Mouse (Mus musculus): ENCODE measurements at regions not wholly inside any gene's neighbourhood (a gene's known extent, or its start where the extent isn't known, plus 50 kb on each side); places are given as distances from the start of the nearest gene placed in this dataset.

- no peak for DNase-seq (ENCODE audit: low read depth, low spot score)
These were observed 108.7 kb downstream of the 2410131K14Rik start for GRCm38 (mm10) chr5:118353689-118354088.

DNA sequence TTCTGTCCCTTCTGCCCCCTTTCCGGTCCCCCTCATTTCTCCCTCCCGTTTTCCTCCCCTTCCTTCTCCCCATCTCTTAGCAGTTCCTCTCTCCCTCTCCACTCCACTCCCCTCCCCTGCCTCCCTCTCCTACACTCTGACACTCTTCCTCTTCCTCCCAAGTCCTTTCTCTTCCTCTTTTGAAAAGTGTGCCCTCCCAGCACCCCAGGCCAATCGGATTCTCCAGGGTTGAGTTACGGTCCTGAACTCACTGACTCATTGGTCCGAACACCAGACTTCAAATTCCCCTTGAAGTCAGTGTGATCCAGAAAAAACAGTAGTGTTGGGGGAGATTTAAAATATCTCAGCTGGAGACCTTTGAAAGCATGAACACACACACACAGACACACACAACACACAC lies 109.1 kb downstream of the 2410131K14Rik start:
- no peak for DNase-seq (ENCODE audit: low read depth, low spot score)

DNA sequence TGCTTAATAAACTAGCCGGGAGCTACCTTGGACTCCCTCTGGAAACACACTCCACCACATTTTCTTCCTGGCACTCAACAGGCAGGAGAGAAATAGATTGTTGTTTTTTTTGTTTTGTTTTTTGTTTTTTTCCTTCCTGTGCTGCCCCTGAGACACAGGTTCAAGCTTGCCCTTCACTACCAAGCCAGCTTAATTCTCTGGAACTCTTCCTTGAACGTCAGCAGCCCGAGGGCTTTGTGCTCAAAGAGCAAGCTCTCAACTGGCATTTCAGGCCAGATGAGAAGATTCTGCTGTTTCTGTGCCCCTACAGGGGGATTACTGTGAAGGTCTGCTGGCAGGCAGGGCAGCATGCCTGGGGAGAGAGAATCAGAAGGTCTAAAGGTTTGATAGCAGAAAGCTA lies 109.8 kb downstream of the 2410131K14Rik start:
- DNase-seq (ENCODE audit: low read depth, low spot score), result no peak

DNA sequence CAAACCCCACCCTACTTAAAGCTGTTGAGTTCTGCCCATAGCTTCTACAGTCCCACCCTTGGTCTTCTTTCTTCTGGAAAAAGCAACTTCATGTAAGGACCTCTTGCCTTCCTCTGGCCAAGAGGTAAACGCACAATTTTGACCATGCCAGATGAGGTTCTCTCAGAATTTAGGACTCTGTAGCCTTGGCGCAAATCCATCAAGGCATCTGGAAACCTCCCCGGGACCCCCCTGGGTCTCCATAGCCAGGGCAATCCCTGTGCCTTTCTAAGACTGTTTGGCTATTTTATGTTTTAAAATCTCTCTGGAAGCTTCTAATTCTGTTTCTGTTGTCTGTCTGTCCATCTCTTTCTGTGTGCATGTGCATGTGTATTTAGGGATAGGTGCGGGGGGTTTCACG lies 110.3 kb downstream of the 2410131K14Rik start:
- DNase-seq (ENCODE audit: low read depth, low spot score), result no peak

GRCm38 (mm10) chr5:118355691-118356337 lies 110.8 kb downstream of the 2410131K14Rik start:
- no peak for DNase-seq (ENCODE audit: low read depth, low spot score)

GRCm38 (mm10) chr5:118359646-118360373 lies 114.8 kb downstream of the 2410131K14Rik start:
- no peak for DNase-seq (ENCODE audit: low read depth, low spot score)

GRCm38 (mm10) chr5:118360374-118361064 lies 115.5 kb downstream of the 2410131K14Rik start:
- no peak for DNase-seq (ENCODE audit: low read depth, low spot score)

DNA sequence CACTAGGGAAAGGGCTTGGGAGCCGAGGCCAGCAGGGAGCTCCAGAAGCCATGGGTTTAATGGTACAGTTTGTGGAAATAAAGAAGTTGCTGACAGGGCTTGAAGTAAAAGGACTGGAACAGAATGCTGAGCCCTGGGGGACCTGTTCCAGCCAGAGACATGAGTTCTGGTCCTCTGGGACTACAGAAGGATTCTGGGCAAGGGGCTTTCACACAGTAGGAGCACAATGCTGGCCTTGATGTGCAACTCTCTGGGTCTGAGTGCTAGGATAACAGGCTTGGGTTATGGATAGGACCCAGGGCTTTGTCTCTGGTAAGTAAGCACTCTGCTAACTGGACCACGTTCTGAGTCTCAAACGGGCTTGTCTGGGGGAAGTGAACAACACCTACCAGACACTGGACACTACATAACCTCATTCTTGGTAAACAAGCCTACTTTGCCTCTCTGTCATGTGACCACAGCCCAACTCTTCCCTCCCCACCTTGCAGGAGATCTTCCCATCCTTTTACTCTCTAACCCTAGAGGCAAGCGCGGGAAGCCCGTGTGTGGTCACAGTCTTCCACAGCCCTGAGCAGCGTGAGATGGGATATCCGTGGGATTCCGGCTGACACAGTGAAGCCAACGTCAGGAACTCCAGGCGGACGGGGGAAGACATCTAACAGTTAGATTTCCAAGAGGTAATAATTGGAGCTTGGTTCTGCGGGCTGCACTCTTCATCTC lies 116.3 kb downstream of the 2410131K14Rik start:
- no peak for DNase-seq (ENCODE audit: low read depth, low spot score)

GRCm38 (mm10) chr5:118361853-118362406 lies 116.9 kb downstream of the 2410131K14Rik start:
- no peak for DNase-seq (ENCODE audit: low read depth, low spot score)

DNA sequence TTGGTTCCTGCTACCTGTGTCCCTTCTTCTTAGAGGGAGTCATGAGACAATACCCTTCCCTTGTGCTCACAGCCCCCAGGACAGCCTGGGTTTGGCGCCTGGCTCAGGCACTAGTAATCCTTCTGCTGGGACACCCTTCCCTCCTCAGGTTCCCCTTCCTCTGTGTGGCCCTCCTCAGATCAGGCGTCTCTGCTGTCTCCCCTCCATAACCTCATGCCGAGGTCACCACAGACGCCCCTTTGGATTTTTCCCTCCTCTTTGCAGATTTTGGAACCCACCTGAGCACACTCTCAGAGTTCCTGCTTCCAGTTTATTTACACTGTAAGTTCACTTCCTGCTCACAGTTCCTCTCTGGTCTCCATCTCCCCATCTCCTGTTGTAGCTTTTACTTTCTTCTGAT lies 117.7 kb downstream of the 2410131K14Rik start:
- no peak for DNase-seq (ENCODE audit: low read depth, low spot score)

DNA sequence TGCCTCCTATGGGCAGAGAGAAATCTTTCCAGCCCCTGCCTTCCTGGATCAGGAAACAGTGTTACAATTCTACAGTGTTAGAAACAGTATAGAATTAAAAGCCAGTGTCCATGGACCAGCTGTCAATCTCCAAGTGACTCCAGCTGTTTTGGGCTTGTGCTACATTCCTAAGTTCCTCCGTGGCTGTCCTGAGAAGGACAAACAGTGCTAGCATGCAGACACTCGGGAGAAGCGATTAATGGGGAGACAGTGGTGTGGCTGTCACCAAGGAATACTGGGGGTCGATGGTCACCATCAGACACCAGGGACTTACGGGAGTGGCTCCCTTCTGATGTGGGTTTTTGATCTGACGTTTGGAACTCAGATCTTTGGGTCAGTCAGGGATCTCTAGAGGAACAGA lies 118.1 kb downstream of the 2410131K14Rik start:
- no peak for DNase-seq (ENCODE audit: low read depth, low spot score)

- DNase-seq (ENCODE audit: low read depth, low spot score), result no peak
These were observed 119.6 kb downstream of the 2410131K14Rik start for GRCm38 (mm10) chr5:118364646-118365045.

- DNase-seq (ENCODE audit: low read depth, low spot score), result no peak
These were observed 120.2 kb downstream of the 2410131K14Rik start for GRCm38 (mm10) chr5:118365196-118365595.

- DNase-seq (ENCODE audit: low read depth, low spot score), result no peak
These were observed 120.6 kb downstream of the 2410131K14Rik start for GRCm38 (mm10) chr5:118365651-118366050.

- DNase-seq (ENCODE audit: low read depth, low spot score), result no peak
These were observed 122.0 kb downstream of the 2410131K14Rik start for GRCm38 (mm10) chr5:118367047-118367446.

DNA sequence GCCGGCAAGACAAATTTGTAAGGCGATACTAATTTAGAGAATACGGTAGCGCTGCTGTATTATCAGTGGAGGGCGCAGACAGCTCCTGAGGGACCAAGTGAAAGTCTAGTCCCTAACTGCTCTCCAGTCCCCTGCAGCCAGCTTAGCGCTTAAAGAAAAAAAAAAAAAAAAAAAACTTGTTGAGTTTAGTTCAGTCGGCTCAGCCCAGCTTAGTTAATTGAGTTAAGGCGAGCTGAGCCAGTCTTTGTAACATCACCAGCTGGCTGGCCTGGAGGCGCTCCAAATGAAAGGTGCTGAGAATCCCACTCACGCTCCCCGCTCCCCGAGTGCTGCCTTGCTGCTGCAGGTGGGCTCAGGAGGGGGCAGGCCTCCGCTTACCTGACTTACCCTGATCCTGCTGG lies 128.6 kb downstream of the 2410131K14Rik start:
- DNase-seq (ENCODE audit: low read depth, low spot score), result no peak

DNA sequence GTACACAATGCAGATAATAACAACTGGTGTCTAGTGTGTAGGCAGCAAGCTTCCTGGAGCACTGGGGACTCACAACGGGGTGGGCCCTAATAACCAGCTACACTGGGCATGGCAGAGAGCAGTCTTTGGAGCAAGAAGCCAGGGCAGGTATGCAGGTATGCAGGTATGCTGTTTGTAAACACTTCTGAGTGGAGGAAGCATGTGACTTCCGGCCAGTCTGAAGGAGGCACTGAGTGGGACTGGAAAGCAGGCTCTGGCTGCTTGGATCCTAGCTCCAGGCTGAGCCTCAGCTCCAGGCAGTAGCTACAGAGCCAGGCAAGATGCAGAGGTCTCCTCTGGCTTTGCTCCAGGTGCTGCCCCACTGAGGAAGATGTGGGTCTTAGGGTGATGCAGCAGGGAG lies 129.9 kb downstream of the 2410131K14Rik start:
- no peak for DNase-seq (ENCODE audit: low read depth, low spot score)

GRCm38 (mm10) chr5:118375916-118376315 lies 130.9 kb downstream of the 2410131K14Rik start:
- no peak for DNase-seq (ENCODE audit: low read depth, low spot score)

GRCm38 (mm10) chr5:118376478-118376877 lies 131.5 kb downstream of the 2410131K14Rik start:
- no peak for DNase-seq (ENCODE audit: low read depth, low spot score)

DNA sequence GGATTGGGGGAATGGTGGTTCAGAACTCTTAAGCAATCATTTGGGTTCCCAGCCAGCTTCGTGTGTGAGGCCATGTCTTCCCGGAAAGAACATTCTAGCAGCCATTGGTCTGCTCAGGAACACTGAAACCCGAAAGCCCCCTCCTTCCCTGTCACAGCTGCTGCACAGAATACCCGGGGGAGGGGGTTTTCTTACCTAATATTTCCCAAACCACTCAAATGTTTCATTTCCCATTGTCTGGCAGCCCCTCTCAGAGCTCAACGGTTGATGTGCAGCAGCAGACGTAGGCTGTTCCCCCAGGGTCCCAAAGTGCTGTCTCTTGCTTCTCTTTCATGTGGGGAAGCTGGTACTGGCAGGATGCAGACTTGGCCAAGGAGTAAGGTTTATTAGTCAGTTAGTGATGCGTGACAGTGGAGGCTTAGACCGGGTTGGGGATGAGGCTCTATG lies 132.4 kb downstream of the 2410131K14Rik start:
- DNase-seq (ENCODE audit: low read depth, low spot score), result no peak

- DNase-seq (ENCODE audit: low read depth, low spot score), result no peak
These were observed 134.4 kb downstream of the 2410131K14Rik start for GRCm38 (mm10) chr5:118379245-118380051.
